Mouse (Mus musculus) olfactory bulb, adult 2 months (tissue): Measurements from ENCODE around the gene Cacng4.

Experiments used
- CTCF ChIP-seq: fragments of 200-500 bp; IDR thresholded peaks from 2 replicates; pipeline ENCODE4 v1.5.1; 2012; ENCODE audit warnings: low read depth, mild to moderate bottlenecking, low read length, moderate library complexity; ENCODE audit not compliant: insufficient read depth
- POLR2A ChIP-seq: fragments of 200-500 bp; IDR thresholded peaks from 2 replicates; pipeline ENCODE4 v1.6.1; 2012; ENCODE audit warnings: mild to moderate bottlenecking, low read depth, low read length, moderate library complexity; ENCODE audit not compliant: insufficient read depth

- no peak for TF ChIP-seq CTCF
- TF ChIP-seq POLR2A = no peak
Measured at GRCm38 (mm10) chr11:107799331-107799730, 5.0 kb upstream of the Cacng4 start.
